Mouse (Mus musculus) lung, postnatal 25 days (tissue): ENCODE data around the gene Gm6526.
"Not testable (repeated sequence)": the region's sequence is repeated elsewhere in the genome, so short reads cannot be mapped to it uniquely, and the experiment has no call there.

Source experiments
- DNase-seq: peaks from one replicate; pipeline ENCODE4 v3.0.0; 2022; ENCODE audit warnings: low spot score

Gene Gm6526

DNA sequence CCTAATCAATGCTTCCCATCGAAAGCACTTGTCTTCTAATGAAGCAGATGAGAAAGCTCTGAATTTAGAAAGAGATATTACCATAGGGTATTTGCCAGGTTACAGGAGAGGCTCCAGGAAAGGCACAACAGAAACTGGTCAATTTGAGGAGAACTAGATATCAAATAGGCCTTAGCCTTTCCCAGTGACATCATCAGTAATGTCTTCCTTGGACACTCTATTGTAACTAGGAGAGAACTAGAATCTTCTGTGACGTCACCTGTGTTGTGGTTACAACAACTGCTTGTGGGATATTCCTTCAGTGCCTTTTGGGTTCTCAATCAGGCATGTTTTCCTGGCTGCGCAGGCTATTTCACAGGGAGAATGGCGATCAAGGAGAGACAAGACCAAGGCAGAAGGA lies at the start of gene Gm6526:
TSS of gene Gm6526 (plus strand) at position 301 of the 400 bp plus-strand sequence.
- DNase-seq, result not testable (repeated sequence)

DNA sequence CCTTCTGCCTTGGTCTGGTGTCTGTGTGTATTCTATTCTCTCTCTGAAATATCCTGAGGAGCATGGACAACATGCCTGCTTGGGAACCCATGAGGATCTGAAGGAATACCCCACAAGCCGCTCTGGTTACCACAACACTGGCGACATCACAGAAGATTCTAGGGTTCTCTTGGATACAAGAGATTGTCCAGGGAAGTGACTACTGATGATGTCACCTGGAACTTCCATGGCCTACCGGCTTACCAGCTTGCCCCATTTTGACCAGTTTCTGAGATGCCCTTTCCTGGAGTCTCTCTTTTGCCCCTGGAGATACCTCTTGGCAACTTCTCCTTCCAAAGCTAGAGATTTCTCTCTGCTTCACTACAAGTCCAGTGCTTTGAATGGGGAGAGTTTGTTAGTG lies 20.3 kb upstream of the Gm6526 start, which contains the start of gene Gm16506:
TSS of gene Gm16506 (minus strand) at position 101 of the 400 bp plus-strand sequence.
- DNase-seq, result not testable (repeated sequence)

DNA sequence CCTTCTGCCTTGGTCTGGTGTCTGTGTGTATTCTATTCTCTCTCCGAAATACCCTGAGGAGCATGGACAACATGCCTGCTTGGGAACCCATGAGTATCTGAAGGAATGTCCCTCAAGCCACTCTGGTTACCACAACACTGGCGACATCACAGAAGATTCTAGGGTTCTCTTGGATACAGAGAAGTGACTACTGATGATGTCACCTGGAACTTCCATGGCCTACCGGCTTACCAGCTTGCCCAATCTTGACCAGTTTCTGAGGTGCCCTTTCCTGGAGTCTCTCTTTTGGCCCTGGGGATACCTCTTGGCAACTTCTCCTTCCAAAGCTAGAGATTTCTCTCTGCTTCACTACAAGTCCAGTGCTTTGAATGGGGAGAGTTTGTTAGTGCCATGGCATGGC lies 37.0 kb downstream of the Gm6526 start, which contains the start of gene Gm8180:
TSS of gene Gm8180 (minus strand) at position 101 of the 400 bp plus-strand sequence.
- not testable (repeated sequence) for DNase-seq

DNA sequence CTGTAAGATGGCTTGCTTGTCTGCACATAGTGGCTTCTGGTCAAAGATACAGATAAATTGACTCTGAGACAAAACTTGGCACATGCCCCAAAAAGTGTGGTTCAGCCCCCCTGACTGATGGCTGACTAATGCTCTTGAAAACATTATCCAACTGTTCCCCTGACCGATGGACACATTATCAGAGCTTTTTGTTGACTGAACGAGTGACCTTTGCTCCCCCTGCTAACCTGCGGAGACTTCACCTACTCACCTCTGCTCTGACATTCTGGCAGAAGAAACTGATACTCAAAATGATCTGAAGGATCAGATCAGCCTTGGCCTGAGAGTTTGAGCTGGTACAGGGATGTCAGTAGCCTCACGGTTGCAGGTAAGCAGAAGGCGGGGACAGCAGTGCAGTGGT lies 46.1 kb downstream of the Gm6526 start:
- not testable (repeated sequence) for DNase-seq

DNA sequence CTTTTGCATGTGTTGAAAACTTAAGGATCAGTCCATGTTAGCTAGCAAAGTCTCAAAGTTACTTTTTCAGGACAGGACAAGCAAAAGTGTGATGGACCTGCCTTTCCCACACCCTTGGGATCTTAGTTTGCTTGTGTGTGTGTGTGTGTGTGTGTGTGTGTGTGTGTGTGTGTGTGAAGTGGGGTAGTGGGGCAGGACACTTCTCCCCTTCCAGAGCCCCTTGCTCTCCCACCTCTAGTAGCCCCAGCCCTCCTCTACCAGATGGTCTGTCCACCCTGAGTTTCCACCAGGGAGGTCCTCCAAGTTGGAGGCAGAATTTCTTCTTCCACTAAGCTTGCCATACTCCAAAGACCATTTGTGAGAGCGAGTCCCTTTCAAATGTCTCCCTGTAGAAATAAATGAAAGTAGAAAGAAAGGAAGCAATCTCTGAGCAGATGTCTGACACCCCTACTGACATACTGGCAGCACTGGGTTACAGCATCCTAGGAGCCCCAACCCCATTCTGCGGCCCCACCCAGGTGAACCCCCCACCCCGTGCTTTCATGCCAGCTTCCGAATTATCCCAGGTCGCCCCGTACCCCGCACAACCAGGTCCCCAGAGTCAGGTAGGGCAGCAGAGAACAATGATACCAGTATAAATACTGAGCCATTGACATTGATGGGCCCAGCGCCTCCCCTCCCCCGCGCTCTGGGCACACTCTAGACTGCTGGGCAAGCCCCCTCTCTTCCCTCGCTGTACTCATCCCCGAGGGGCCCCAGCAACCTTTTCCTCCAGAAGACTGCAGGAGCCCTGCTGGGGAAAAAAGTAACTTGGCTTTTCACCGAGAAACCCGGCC lies 48.6 kb downstream of the Gm6526 start:
- no peak for DNase-seq

DNA sequence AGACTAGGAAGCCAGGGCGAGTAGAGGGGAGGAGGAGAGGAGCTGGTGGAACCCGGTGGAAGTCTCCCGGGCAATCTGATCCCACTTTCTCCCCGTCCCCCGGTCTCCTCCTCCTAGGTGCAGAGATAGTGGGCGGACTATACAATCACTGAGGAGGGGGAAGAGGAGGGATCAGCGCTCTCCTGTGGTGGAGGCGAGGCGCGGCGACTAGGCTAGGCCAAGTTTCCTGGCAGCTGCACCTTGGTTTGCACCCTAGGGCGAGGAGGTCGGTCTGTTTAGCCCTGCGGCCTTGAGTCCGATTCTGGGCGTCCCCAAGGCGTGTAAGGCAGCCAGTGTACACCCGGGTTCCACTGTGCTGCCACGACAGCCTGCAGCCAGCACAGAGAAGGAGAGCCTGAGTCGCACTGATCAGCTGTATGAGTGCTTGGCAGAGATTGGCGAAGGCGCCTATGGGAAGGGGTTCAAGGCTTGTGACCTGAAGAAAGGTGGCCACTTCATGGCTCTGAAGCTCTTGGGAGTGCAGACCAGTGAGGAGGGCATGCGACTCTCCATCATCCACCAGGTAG lies 49.3 kb downstream of the Gm6526 start:
- DNase-seq, result not testable (repeated sequence)

DNA sequence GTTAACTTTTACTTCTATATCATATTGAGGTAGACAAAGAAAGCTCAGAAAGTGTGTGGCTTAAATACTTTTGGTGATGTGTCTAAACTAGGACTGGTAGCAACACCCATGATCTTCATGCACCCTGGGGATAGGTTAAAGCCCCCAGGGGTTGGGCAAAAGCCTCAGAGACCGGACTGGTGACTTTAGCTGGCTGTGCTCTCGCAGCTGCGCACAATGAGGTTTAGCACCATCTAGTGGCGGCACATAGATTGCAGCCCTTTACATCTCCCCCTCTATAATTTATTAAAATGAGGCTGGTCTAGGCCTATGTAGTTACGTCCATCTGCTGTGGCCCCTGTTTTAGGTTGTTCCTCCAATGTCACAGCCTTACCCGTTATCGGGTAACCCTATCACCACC lies 56.8 kb downstream of the Gm6526 start:
- not testable (repeated sequence) for DNase-seq
